Mouse (Mus musculus): Measurements from ENCODE around the gene Erg. TPM values are rescaled to one million over a fixed set of nuclear protein-coding genes. Genes with fewer than 3 reads are reported as not detected.

Gene Erg
- total RNA-seq (2022) = 10 to 100 TPM; 15.2 to 24.9 (median 21.4) TPM

- DNase-seq = no peak
Measured at GRCm38 (mm10) chr16:95586311-95586602, at the start of gene Erg. Gene Erg (minus strand): TSS chr16:95586593.

- no peak for DNase-seq
Measured at GRCm38 (mm10) chr16:95631816-95632215, 45.4 kb upstream of the Erg start.

- DNase-seq = no peak
Measured at GRCm38 (mm10) chr16:95623876-95624770, 37.7 kb upstream of the Erg start.

- no peak for DNase-seq
Measured at GRCm38 (mm10) chr16:95623056-95623455, 36.7 kb upstream of the Erg start.

- no peak for DNase-seq
Measured at GRCm38 (mm10) chr16:95619859-95620325, 33.5 kb upstream of the Erg start.

GRCm38 (mm10) chr16:95618206-95618605, 31.8 kb upstream of the Erg start:
- no peak for DNase-seq

GRCm38 (mm10) chr16:95617720-95618119, 31.3 kb upstream of the Erg start:
- DNase-seq = no peak

- DNase-seq = peak; percentile 4
Measured at GRCm38 (mm10) chr16:95615579-95615978, 29.2 kb upstream of the Erg start.

GRCm38 (mm10) chr16:95614482-95614881, 28.1 kb upstream of the Erg start:
- DNase-seq = no peak

- no peak for DNase-seq
Measured at GRCm38 (mm10) chr16:95611982-95612746, 25.8 kb upstream of the Erg start.

- DNase-seq = no peak
Measured at GRCm38 (mm10) chr16:95608624-95609023, 22.2 kb upstream of the Erg start.

- peak; percentile 49 for DNase-seq
Measured at GRCm38 (mm10) chr16:95605304-95605703, 18.9 kb upstream of the Erg start.

GRCm38 (mm10) chr16:95602504-95602903, 16.1 kb upstream of the Erg start:
- DNase-seq = no peak

GRCm38 (mm10) chr16:95601807-95602206, 15.4 kb upstream of the Erg start:
- no peak for DNase-seq

- no peak for DNase-seq
Measured at GRCm38 (mm10) chr16:95601219-95601580, 14.8 kb upstream of the Erg start.

- DNase-seq = no peak
Measured at GRCm38 (mm10) chr16:95600572-95601218, 14.3 kb upstream of the Erg start.

- DNase-seq = no peak
Measured at GRCm38 (mm10) chr16:95598930-95599329, 12.5 kb upstream of the Erg start.

GRCm38 (mm10) chr16:95597578-95597951, 11.2 kb upstream of the Erg start:
- DNase-seq = no peak

GRCm38 (mm10) chr16:95596884-95597577, 10.6 kb upstream of the Erg start:
- no peak for DNase-seq

GRCm38 (mm10) chr16:95588849-95589248, 2.5 kb upstream of the Erg start:
- no peak for DNase-seq

- DNase-seq = no peak
Measured at GRCm38 (mm10) chr16:95586726-95587125, 333 bp upstream of the Erg start.

- DNase-seq = no peak
Measured at GRCm38 (mm10) chr16:95585541-95586310, 667 bp downstream of the Erg start.

Measured in adrenal gland, adult 8-10 months (tissue).